Mouse (Mus musculus) kidney, adult 9 months (tissue): ENCODE data around the gene Tgfbr3.

Experiments used
- DNase-seq: peaks from one replicate; pipeline ENCODE4 v3.0.0; 2022

Tgfbr3 gene

DNA sequence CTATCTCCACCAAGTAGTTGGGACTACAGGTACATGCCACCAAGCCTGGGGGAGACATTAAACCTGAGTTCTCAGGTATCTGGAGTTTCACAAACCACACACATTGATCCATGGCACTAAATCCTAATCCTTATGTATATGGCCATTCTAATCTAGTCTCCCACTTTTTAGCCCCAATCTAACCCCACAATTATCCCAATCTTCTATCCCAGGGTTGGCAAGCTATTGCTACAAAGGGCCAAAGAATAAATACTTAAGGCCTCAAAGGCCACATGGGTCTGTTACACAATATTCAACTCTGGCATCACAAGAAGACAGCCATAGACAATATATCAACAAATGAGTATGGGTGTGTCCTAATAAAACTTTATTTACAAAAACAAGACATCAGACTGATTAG is 85.1 kb downstream of the Tgfbr3 start:
- DNase-seq, result no peak

GRCm38 (mm10) chr5:107202801-107203559 is 86.4 kb downstream of the Tgfbr3 start:
- DNase-seq, result peak; percentile 15

GRCm38 (mm10) chr5:107201509-107202182 is 87.8 kb downstream of the Tgfbr3 start:
- DNase-seq, result no peak

- DNase-seq, result peak; percentile 38
These were observed 88.5 kb downstream of the Tgfbr3 start for GRCm38 (mm10) chr5:107200853-107201341.

GRCm38 (mm10) chr5:107200221-107200635 is 89.2 kb downstream of the Tgfbr3 start:
- peak; percentile 17 for DNase-seq

GRCm38 (mm10) chr5:107195751-107196395 is 93.6 kb downstream of the Tgfbr3 start:
- no peak for DNase-seq

DNA sequence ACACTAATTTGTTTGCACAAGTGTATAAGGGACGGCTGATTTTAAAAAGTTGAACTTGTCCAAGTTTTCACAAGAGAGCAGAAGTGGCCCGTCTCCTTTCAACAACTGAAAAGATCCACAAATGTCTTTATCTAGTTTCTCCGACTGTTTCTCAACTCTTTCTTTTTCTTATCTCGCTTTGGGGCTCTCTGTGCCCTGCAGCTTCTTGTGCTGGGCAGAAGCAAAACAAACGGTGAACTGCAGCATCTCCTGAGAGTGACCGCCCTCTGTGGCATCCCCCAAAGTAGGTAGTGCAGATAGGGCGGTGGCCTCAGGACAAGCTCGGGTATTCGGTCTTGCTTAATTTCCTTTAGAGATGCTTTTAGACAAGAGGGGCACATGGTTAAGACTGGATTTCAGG is 96.3 kb downstream of the Tgfbr3 start:
- no peak for DNase-seq

- DNase-seq, result no peak
These were observed 97.1 kb downstream of the Tgfbr3 start for GRCm38 (mm10) chr5:107192372-107192771.

DNA sequence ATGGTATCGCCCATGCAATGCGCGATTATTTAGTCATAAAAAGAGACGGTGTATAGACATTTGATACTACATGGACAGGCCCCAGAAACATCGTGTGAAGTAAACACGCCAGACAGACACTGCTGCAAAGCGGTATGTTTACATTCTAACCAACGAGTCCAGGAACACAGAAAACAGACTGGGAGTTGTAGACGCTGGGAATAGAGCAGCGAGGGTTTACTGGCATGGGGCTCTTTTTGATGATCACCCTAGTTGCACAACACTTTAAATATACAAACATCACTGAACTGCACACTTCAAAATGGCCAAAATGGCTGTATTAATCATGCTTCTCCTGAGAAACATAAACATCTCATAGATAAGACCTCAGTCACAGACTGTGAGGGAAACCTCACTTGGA is 100.9 kb downstream of the Tgfbr3 start:
- no peak for DNase-seq

DNA sequence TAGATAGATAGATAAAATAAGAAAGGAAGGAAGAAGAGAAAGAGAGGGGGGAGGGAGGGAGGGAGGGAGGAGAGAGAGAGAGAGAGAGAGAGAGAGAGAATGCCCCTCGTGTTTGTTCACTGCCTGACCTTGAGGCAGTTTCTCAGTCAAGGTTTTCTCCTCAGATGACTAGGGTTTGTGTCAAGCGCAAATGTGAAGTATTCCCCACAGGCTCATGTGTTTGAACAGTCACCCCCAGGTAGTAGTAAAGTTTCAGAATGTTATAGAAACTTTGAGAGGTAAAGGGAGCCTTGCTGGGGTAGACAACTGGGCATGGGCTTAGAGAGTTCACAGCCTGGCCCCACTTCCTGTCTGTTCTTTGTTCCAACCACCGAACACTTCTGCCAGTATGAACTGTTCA is 103.2 kb downstream of the Tgfbr3 start:
- no peak for DNase-seq

DNA sequence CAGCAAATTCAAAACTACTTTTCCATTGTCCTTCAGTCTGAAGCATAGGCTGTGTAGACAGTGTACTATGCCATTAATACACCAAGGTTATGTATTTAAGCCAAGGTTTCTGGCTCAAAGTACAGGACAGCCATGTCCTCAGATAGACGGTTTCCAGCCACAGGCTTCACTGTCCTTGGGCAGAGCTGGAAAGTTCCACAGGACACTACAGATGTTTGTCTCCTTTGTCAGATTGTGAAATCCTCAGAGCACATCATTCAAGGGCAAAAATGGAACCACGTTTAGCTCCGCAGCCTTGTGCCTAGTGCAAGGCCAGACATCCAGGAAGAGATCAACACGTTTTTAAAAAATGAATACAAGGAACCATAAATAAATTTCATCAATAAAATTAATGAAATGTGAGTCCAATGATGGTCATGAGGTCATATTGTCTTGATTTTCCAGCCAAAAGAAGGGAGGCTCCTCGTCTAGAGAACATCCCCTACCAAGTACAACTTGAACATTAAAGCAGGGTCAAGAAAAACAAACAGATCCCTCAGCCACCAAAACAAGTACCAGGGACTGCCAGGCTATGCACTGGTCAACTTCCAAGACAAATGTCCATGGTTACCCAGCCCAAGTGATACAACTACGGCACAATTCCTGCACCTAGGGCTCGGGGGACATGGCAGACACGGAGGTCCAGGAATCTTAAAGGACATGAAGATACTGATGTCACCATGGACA is 105.1 kb downstream of the Tgfbr3 start:
- no peak for DNase-seq

DNA sequence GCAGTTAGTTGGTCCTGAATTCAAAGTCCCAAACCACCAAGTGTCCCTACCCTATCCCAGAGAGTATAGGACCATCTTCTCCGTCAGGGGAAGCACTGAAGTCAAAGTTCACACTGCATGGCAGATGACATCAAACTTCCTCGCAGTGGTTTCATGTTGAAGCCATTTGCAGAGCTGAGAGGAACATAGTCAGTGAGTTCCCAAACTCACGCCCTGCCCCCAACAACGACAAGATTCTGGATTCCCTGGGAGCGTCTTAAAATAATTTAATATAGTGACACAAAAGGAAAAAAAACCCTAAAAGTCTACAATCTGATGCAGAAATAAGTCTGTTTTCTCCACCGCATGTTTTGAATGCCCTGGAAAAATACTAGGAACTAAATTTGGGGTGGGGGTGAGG is 105.9 kb downstream of the Tgfbr3 start:
- no peak for DNase-seq

GRCm38 (mm10) chr5:107182721-107183120 is 106.7 kb downstream of the Tgfbr3 start:
- DNase-seq, result no peak

GRCm38 (mm10) chr5:107181820-107182219 is 107.6 kb downstream of the Tgfbr3 start:
- DNase-seq, result no peak

- no peak for DNase-seq
These were observed 110.2 kb downstream of the Tgfbr3 start for GRCm38 (mm10) chr5:107179194-107179593.

GRCm38 (mm10) chr5:107177791-107178190 is 111.6 kb downstream of the Tgfbr3 start:
- DNase-seq, result no peak

DNA sequence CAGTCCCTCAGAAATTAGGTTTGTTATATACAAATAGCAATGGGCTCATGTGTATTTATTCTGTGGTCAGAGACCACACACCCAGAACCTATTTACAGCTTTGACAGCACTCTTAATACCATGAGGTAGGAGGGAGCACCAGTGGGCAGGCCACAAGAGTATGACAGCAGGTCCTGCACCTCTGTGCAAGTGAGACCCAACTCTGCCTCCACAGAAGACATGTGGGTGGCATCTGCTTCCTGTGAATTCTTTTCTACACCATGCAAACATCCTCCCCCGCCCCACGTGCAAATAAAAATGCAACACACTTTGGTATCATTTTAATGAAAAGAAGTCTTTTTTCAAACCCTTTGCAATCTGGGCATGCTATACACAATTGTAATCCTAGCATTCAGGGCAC is 112.2 kb downstream of the Tgfbr3 start:
- DNase-seq, result no peak

- DNase-seq, result no peak
These were observed 112.6 kb downstream of the Tgfbr3 start for GRCm38 (mm10) chr5:107176796-107177195.

- DNase-seq, result no peak
These were observed 113.2 kb downstream of the Tgfbr3 start for GRCm38 (mm10) chr5:107176196-107176595.

- no peak for DNase-seq
These were observed 115.2 kb downstream of the Tgfbr3 start for GRCm38 (mm10) chr5:107174188-107174587.

- no peak for DNase-seq
These were observed 115.9 kb downstream of the Tgfbr3 start for GRCm38 (mm10) chr5:107173483-107173882.

GRCm38 (mm10) chr5:107171861-107172260 is 117.6 kb downstream of the Tgfbr3 start:
- DNase-seq, result no peak

DNA sequence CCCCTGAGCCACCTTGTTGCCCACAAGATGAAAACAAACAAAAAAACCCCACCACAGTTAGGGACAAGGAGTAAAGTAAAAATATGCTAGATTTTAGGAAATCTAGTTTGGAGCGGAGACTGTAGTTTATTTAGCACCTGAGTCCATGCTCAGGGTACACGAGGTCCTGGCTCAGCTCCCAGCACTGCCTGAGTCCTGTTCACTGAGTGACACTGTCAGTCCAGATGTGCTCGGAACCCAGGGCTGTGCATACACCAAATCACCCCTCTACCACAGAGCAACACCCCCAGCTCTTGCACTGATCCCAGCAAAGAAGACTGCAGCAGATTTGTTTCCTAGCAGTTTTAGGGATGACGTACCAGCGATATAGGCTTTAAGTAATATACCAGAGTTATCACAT is 119.6 kb downstream of the Tgfbr3 start:
- no peak for DNase-seq
